Mouse (Mus musculus) liver, adult 2 months (tissue): ENCODE measurements around the gene Ints14. TPM values are rescaled to one million over a fixed set of nuclear protein-coding genes. Genes with fewer than 3 reads are reported as not detected.
A peak's percentile ranks its signal among the peaks of the same experiment; 100 is the strongest.

ENCODE experiments used
- DNase-seq: peaks from one replicate; pipeline ENCODE4 v3.0.0-alpha.2; 2011; ENCODE audit warnings: low read depth, low spot score; ENCODE audit errors: extremely low read depth
- H3K27ac ChIP-seq: fragments of 200-500 bp; replicated peaks from 2 replicates; pipeline ENCODE4 v1.5.1; 2012; ENCODE audit warnings: low read depth, mild to moderate bottlenecking, control low read depth, inconsistent platforms, low read length; ENCODE audit not compliant: insufficient read depth
- H3K27me3 ChIP-seq: fragments of 200-500 bp; 2 replicates; pipeline ENCODE4 v1.6.1; 2012; ENCODE audit warnings: mild to moderate bottlenecking, moderate library complexity, low read length, inconsistent platforms; ENCODE audit not compliant: control insufficient read depth, insufficient read depth
- H3K36me3 ChIP-seq: fragments of 200-500 bp; 2 replicates; pipeline ENCODE4 v1.6.1; 2012; ENCODE audit warnings: low read length, inconsistent platforms; ENCODE audit not compliant: control insufficient read depth, insufficient read depth
- H3K4me1 ChIP-seq: fragments of 200-500 bp; 2 replicates; pipeline ENCODE4 v1.6.1; 2011; ENCODE audit warnings: low read length; ENCODE audit not compliant: control insufficient read depth, insufficient read depth
- H3K4me3 ChIP-seq: fragments of 200-500 bp; 2 replicates; pipeline ENCODE4 v1.5.1; 2011; ENCODE audit warnings: low read depth, mild to moderate bottlenecking, control low read depth, low read length, moderate library complexity; ENCODE audit not compliant: insufficient read depth
- H3K79me2 ChIP-seq: fragments of 200-500 bp; 2 replicates; pipeline ENCODE4 v1.6.1; 2012; ENCODE audit warnings: inconsistent platforms, mild to moderate bottlenecking, low read length, moderate library complexity; ENCODE audit not compliant: control insufficient read depth, insufficient read depth
- H3K9ac ChIP-seq: fragments of 200-500 bp; 2 replicates; pipeline ENCODE4 v1.6.1; 2012; ENCODE audit warnings: low read depth, mild to moderate bottlenecking, control low read depth, inconsistent platforms, low read length
- CTCF ChIP-seq: fragments of 200-500 bp; IDR thresholded peaks from 2 replicates; pipeline ENCODE4 v1.5.1; 2011; ENCODE audit warnings: low read depth, low read length, control low read depth
- POLR2A ChIP-seq: fragments of 200-500 bp; IDR thresholded peaks from 2 replicates; pipeline ENCODE4 v1.6.1; 2011; ENCODE audit warnings: low read length, control low read depth; ENCODE audit not compliant: insufficient read depth; ENCODE audit errors: extremely low read depth
- WGBS: fragments of 180-500 bp; shearing (Covaris S2); methylation state at CpG from one replicate; pipeline ENCODE4 v1.1.7; 2018; 5-methylcytosine and 5-hydroxymethylcytosine counted together
- polyA plus RNA-seq: library from polyadenylated mRNA; depleted of rRNA; stranded (reverse); fragments of >200 nt; gene quantifications from 2 replicates; pipeline ENCODE4 v1.2.3, GENCODE M21; 2012
- total RNA-seq: library from RNA; depleted of rRNA; stranded (reverse); fragments of >200 nt; gene quantifications from 2 replicates; pipeline ENCODE4 v1.2.3, GENCODE M21; 2014

Gene Ints14
- total and polyA plus RNA-seq, 2 experiments = 4.7 to 5.4 TPM

DNA sequence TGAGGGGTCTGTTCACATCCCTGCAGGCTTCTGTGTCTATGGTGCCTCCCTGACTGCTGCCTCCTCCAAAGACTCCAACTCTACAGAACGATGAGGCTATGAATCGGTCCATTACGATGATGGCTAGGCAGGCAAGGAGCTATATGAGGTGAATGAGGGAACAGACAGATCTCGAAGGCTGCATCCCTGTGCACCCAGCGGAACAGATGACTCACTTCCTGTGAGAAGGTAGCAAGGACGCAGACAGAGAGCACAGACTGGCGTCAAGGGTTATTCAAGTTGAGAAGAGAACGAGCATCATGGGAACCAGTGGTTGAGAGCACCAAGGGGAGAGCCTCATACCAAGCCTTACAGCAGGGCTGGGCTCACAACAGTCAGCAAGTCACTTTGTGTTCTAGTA is 49.9 kb downstream of the Ints14 start:
- Histone ChIP-seq H3K79me2 (peaks cover 32% of the 10 kb centered on the region), H3K27ac (no peak overlapping the region), H3K9ac (no peak overlapping the region), H3K4me1 (peaks cover 16% of the 10 kb centered on the region), H3K27me3 (no peaks in the 10 kb centered on the region), H3K4me3 (no peak overlapping the region), H3K36me3 (peaks cover 15% of the 10 kb centered on the region)
- DNase-seq = no peak
- 74% methylated on average over 8 of the region's 8 CpGs for WGBS
- TF ChIP-seq POLR2A = no peak
- no peak for TF ChIP-seq CTCF

DNA sequence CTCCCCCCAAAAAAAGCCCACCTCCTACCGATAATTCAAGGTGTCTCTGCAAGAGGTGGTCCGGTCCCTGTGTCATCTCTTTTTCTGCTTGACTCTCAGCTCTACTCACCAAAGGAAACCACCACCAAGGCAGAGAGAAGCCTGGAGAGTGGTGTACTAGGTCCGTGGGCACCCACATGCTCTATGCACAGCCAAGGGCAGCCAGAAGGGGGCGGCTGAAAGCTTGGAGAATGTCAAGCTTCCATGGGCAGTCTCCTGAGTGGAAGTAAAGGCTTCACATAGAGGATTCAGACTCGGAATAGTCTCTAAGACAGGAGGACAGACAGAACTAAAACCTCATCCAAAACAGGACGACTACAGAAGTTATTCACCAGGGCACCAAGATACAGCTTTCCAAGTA is 50.6 kb downstream of the Ints14 start:
- Histone ChIP-seq H3K27me3 (no peaks in the 10 kb centered on the region), H3K79me2 (peaks cover 35% of the 10 kb centered on the region), H3K4me3 (no peak overlapping the region), H3K4me1 (peaks cover 20% of the 10 kb centered on the region), H3K9ac (no peak overlapping the region), H3K27ac (no peak overlapping the region), H3K36me3 (peaks cover 9% of the 10 kb centered on the region)
- DNase-seq = no peak
- 53% methylated on average over 6 of the region's 6 CpGs for WGBS
- no peak for TF ChIP-seq POLR2A
- TF ChIP-seq CTCF = peak; percentile 61

DNA sequence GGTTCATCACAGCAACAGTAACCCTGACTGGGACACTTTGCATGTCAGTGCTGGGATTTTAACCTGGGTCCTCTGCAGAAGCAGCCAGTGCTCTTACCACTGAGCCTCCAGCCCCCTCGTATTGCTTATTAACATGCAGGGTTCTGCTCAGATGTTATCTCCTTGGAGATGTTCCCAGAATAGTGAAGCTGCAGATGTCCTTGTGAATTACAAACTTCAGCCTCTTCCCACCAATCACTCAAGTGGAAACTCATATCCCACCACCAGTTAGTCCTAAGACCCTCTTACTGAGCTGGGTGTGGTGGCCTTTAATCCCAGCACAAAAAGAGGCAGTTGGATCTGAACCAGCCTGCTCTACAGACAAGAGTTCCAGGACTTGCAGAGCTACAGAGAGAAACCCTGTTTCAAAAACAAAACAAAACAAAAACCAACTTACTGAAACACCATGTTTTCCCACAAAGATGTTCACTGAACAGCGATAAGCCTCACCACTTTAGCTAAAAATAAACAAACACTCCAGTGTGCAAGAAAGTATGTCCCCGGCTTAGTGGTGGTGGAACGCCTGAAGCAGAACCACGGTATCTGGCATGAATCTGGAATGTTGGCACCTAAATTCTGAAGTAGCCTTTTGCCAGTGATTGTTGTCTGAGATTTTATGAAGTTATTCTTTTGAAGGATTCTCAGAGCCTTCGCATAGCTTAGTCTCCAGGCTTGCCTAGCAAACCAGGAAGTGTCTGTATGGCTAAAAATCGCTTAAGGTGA is 54.9 kb downstream of the Ints14 start:
- H3K27ac ChIP-seq = peak overlapping the region; percentile 54
- TF ChIP-seq POLR2A = no peak
- TF ChIP-seq CTCF = no peak
- H3K4me1 ChIP-seq = peaks cover 35% of the 10 kb centered on the region
- H3K36me3 ChIP-seq = no peaks in the 10 kb centered on the region
- peaks cover 50% of the 10 kb centered on the region for H3K79me2 ChIP-seq
- H3K27me3 ChIP-seq = no peaks in the 10 kb centered on the region
- 28% methylated on average over 7 of the region's 7 CpGs for WGBS
- H3K9ac ChIP-seq = no peak overlapping the region
- DNase-seq = peak; percentile 50
- no peak overlapping the region for H3K4me3 ChIP-seq

DNA sequence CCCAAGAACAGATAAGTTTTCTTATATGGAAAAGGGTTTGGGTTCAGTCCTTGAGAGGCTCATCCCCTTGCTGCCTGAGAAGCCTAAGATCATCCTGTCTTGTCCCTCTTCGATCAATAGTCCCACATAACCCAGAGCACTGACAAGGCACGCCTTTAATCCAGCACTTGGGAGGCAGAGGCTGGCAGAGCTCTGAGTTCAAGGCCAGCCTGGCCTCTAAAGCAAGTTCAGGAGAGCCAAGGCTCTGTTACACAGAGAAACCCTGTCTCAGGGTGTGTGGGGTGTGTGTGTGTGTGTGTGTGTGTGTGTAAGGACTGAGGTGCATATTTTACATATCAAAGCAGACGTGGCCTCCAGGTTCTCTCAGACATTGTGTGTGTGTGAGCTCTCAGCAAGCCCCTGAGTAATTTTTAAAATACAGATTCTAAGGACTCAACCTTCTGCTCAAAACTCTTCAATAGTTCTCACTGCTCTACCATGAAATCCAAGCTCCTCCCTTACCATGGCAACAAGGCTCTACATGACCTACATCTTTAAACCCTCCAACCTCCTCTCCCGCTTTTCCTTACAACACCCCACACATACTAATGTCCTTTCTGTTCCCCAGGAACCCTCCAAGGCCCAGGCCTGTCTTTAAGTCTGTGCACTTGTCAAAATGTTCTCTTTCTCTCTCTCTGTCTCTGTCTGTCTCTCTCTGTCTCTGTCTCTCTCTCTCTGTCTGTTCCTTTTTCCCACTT is 55.7 kb downstream of the Ints14 start:
- Histone ChIP-seq H3K27ac (peak overlapping the region; percentile 54), H3K4me3 (no peak overlapping the region), H3K79me2 (peaks cover 52% of the 10 kb centered on the region), H3K4me1 (peaks cover 35% of the 10 kb centered on the region), H3K9ac (no peak overlapping the region), H3K27me3 (no peaks in the 10 kb centered on the region), H3K36me3 (no peaks in the 10 kb centered on the region)
- no peak for TF ChIP-seq POLR2A
- no peak for TF ChIP-seq CTCF
- 49% methylated on average over 4 of the region's 4 CpGs for WGBS
- DNase-seq = peak; percentile 28

DNA sequence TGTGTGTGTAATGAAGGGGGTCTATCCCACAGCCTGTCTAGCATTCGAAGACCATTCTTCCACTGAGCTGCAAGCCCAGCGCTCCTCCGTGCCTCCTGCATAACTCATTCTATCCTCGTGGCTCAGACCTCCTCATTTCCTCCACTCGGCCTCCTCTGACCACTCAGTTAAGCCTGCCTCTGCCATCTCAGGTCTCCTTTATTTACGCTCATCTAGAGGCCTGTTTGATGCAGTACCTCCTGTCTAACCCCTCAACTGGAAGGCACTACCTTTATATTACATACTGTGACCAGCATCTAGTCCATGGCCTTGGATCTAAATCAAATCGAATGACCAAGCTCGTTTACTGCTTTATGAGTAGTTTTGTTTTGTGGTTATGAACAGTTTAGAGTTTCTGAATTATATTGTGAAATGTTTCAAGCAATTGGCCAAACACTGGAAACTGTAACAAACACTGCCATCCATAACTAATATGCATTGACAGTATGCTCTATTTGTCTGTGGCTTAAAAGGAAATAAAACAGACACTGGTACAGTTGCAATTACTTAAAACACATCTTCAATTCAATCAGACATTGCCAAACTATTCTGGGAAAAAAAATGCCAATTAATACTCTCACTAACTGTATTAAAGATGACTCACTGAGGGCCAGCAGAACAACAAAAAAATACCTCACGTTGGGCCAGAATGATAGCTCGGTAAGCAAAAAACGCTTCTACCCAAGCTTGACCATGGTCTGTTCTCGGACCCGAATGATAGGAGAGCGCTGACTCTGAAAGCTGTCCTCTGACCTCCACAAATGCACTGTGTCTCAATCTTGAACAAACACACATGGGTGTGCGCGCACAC is 56.5 kb downstream of the Ints14 start:
- peaks cover 40% of the 10 kb centered on the region for H3K4me1 ChIP-seq
- H3K36me3 ChIP-seq = no peaks in the 10 kb centered on the region
- 35% methylated on average over 16 of the region's 16 CpGs for WGBS
- DNase-seq = peak; percentile 77
- no peak overlapping the region for H3K4me3 ChIP-seq
- no peaks in the 10 kb centered on the region for H3K27me3 ChIP-seq
- peaks cover 49% of the 10 kb centered on the region for H3K79me2 ChIP-seq
- peak overlapping the region; percentile 34; the same call in 1 of the 2 replicates for H3K9ac ChIP-seq
- peak overlapping the region; percentile 76 for H3K27ac ChIP-seq
- TF ChIP-seq POLR2A = no peak
- no peak for TF ChIP-seq CTCF
